In genomic region chr16:32243901-32244300, GRCm38 (mm10) we compare ENCODE assay signal across 20 mouse cellular contexts. TPM values are rescaled to one million over a fixed set of nuclear protein-coding genes. Genes with fewer than 3 reads are reported as not detected.
"Had no signal": no experiment of that assay in that cellular context is flagged by ENCODE, and none has a peak within 500 bp of the region (broad histone marks: within the 10 kb centered on the region; RNA-seq: fewer than 3 reads in every experiment).

No protein-coding gene starts in this region.

- H3K27ac ChIP-seq: limb, embryonic 10.5 days; lung, embryonic 15.5 days; macrophage; midbrain, embryonic 15.5 days; neural tube, embryonic 12.5 days had no signal

- DNase-seq: kidney, adult 18-20 months; kidney, postnatal 10 days; kidney, postnatal 4 days; lung, postnatal 14 days; spleen, adult 18-20 months; thymus, adult 18-20 months; thymus, postnatal 14 days had no signal

- H3K36me3 ChIP-seq: lung, embryonic 15.5 days; midbrain, embryonic 15.5 days; neural tube, embryonic 12.5 days had no signal

- H3K27me3 ChIP-seq: lung, embryonic 15.5 days; megakaryocyte, embryonic 14.5 days; midbrain, embryonic 15.5 days; neural tube, embryonic 12.5 days had no signal

- H3K4me2 ChIP-seq: midbrain, embryonic 11.5 days; midbrain, embryonic 15.5 days; neural tube, embryonic 12.5 days had no signal

- ATAC-seq: midbrain, embryonic 15.5 days had no signal

- H3K9ac ChIP-seq: lung, embryonic 15.5 days; midbrain, embryonic 15.5 days had no signal

- H3K9me3 ChIP-seq: limb, embryonic 10.5 days; lung, embryonic 15.5 days; megakaryocyte, embryonic 14.5 days; midbrain, embryonic 15.5 days; neural tube, embryonic 12.5 days had no signal

- H3K4me3 ChIP-seq: limb, embryonic 10.5 days; lung, embryonic 15.5 days; megakaryocyte, embryonic 14.5 days; midbrain, embryonic 15.5 days; neural tube, embryonic 12.5 days had no signal

RNA-seq across cellular contexts. Expression of gene Smco1, which starts 27.4 kb away (rescaled TPM):
- total RNA-seq: left cerebral cortex, postnatal 10 days; monocyte, adult 5-6 weeks had no signal
- polyA plus RNA-seq: kidney, embryonic 14.5 days; limb, embryonic 10.5 days; limb, embryonic 14.5 days; liver, embryonic 16.5 days; lung, embryonic 15.5 days; macrophage; midbrain, embryonic 11.5 days; midbrain, embryonic 15.5 days; neural tube, embryonic 12.5 days; stomach, embryonic 14.5 days had no signal
